Mouse (Mus musculus) bone marrow, adult 2 months (tissue): Measurements from ENCODE around the gene 1700020D05Rik.

Experiments
- CTCF ChIP-seq: fragments of 200-500 bp; IDR thresholded peaks from 2 replicates; pipeline ENCODE4 v1.5.1; 2011; ENCODE audit warnings: low read length, control low read depth; ENCODE audit not compliant: control insufficient read depth, insufficient read depth
- POLR2A ChIP-seq: fragments of 200-500 bp; IDR thresholded peaks from 2 replicates; pipeline ENCODE4 v1.6.1; 2011; ENCODE audit warnings: low read depth, mild to moderate bottlenecking, control low read depth, low read length, borderline replicate concordance; ENCODE audit not compliant: control insufficient read depth

GRCm38 (mm10) chr19:5513005-5513349 lies 9.4 kb upstream of the 1700020D05Rik start:
- TF ChIP-seq POLR2A (no peak), CTCF (no peak)
